Mouse (Mus musculus) midbrain, embryonic 11.5 days (tissue): ENCODE measurements at regions not wholly inside any gene's neighbourhood (a gene's known extent, or its start where the extent isn't known, plus 50 kb on each side); places are given as distances from the start of the nearest gene placed in this dataset.
A peak's percentile ranks its signal among the peaks of the same experiment; 100 is the strongest.

Experiments used
- ATAC-seq: fragments of 200-750 bp; cut with Nextera tagmentation; 2 replicates; pipeline ENCODE4 v1.8.0; 2017; ENCODE audit warnings: moderate TSS enrichment, moderate library complexity; ENCODE audit not compliant: low FRiP score
- DNase-seq: peaks from one replicate; pipeline ENCODE4 v3.0.0; 2015; ENCODE audit warnings: low spot score; ENCODE audit errors: missing footprints
- H3K27ac ChIP-seq: fragments of 300-500 bp; sonication (generic); 2 replicates; pipeline ENCODE4 v1.5.1; 2014; ENCODE audit warnings: low read depth, low read length
- H3K27me3 ChIP-seq: fragments of 300-500 bp; sonication (generic); 2 replicates; pipeline ENCODE4 v1.6.1; 2014; ENCODE audit warnings: mild to moderate bottlenecking, low read length, moderate library complexity, mixed read lengths; ENCODE audit not compliant: control insufficient read depth, insufficient read depth
- H3K36me3 ChIP-seq: fragments of 300-500 bp; sonication (generic); 2 replicates; pipeline ENCODE4 v1.6.1; 2014; ENCODE audit warnings: mild to moderate bottlenecking, low read length, moderate library complexity, mixed read lengths; ENCODE audit not compliant: control insufficient read depth, insufficient read depth
- H3K4me1 ChIP-seq: fragments of 300-500 bp; sonication (generic); 2 replicates; pipeline ENCODE4 v1.6.1; 2014; ENCODE audit warnings: low read length; ENCODE audit not compliant: control insufficient read depth, insufficient read depth
- H3K4me2 ChIP-seq: fragments of 300-500 bp; sonication (generic); 2 replicates; pipeline ENCODE4 v1.6.1; 2014; ENCODE audit warnings: mild to moderate bottlenecking, moderate library complexity
- H3K4me3 ChIP-seq: fragments of 300-500 bp; sonication (generic); 2 replicates; pipeline ENCODE4 v1.5.1; 2014; ENCODE audit warnings: low read depth, low read length
- H3K9ac ChIP-seq: fragments of 300-500 bp; sonication (generic); 2 replicates; pipeline ENCODE4 v1.6.1; 2014; ENCODE audit warnings: low read length
- H3K9me3 ChIP-seq: fragments of 300-500 bp; sonication (generic); 2 replicates; pipeline ENCODE4 v1.6.1; 2016; ENCODE audit warnings: low read length; ENCODE audit not compliant: control insufficient read depth
- WGBS: fragments of 180-500 bp; shearing (Covaris S2); extraction: QIAGEN DNeasy Blood & Tissue Kit; methylation state at CpG from one replicate; pipeline ENCODE4 v1.1.7; 2014; 5-methylcytosine and 5-hydroxymethylcytosine counted together

DNA sequence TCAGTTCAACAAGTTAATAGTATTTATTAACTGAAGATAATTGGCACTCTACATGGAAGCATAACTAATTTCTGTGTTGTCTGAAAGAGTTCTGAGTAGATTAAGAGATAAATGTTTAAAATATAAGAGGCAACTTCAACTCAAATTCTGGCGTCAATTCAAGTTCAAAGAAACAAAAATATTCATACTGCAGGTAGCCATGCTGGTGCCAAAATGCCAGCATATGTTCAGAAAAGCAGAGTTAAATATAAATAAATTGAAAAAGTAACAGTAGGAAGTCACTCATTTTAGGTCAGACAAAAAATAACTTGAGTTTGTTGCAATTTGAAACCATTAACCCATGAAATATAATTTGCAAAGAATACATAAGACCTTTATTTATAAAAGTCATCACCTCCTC lies 1786.5 kb downstream of the Olfm4 start:
- Histone ChIP-seq H3K27ac (no peak overlapping the region), H3K27me3 (no peaks in the 10 kb centered on the region), H3K36me3 (no peaks in the 10 kb centered on the region), H3K4me3 (no peak overlapping the region), H3K4me1 (no peaks in the 10 kb centered on the region), H3K9ac (no peak overlapping the region), H3K9me3 (no peaks in the 10 kb centered on the region), H3K4me2 (no peak overlapping the region)
- DNase-seq (no peak), ATAC-seq (no peak)
- 86% methylated on average over 1 of the region's 1 CpGs for WGBS

- H3K36me3 ChIP-seq, result no peaks in the 10 kb centered on the region
- H3K27ac ChIP-seq, result no peak overlapping the region
Observed at GRCm38 (mm10) chr14:81771826-81772225, 1787.9 kb downstream of the Olfm4 start.

GRCm38 (mm10) chr14:81788859-81789258 lies 1805.0 kb downstream of the Olfm4 start:
- no peak for DNase-seq
- Histone ChIP-seq H3K9ac (no peak overlapping the region), H3K36me3 (no peaks in the 10 kb centered on the region), H3K9me3 (no peaks in the 10 kb centered on the region), H3K27me3 (no peaks in the 10 kb centered on the region), H3K4me2 (no peak overlapping the region), H3K4me1 (no peaks in the 10 kb centered on the region), H3K4me3 (no peak overlapping the region), H3K27ac (no peak overlapping the region)
- WGBS, result 65% methylated on average over 2 of the region's 2 CpGs
- ATAC-seq, result no peak

More at GRCm38 (mm10) chr14:81771826-81772225, 1787.9 kb downstream of the Olfm4 start:
- Histone ChIP-seq H3K9me3 (no peaks in the 10 kb centered on the region), H3K4me3 (no peak overlapping the region), H3K9ac (no peak overlapping the region), H3K4me1 (no peaks in the 10 kb centered on the region), H3K27me3 (no peaks in the 10 kb centered on the region), H3K4me2 (no peak overlapping the region)
- WGBS, result 83% methylated on average over 1 of the region's 1 CpGs
- no peak for DNase-seq
- ATAC-seq, result no peak

DNA sequence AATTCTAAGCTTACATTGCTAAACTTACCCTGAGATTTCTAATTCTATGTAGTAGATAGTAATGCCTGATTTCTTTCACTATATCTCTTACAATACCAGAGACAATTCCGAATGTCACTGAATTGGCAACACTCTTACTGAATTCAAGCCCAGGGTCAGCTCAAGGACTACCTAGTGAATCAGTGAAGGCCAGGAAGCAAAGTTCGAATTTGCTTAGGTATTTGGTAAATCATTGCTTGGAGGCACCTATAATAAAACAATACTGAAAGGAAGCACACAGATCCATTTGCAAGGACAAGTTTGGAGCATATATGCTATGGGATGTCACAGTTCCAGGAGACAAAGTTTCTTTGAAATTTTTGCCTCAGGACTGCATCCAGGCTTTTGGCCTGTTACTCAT lies 1839.9 kb downstream of the Olfm4 start:
- ATAC-seq (no peak), DNase-seq (no peak)
- Histone ChIP-seq H3K36me3 (no peaks in the 10 kb centered on the region), H3K27me3 (no peaks in the 10 kb centered on the region), H3K9ac (no peak overlapping the region), H3K9me3 (no peaks in the 10 kb centered on the region), H3K4me2 (no peak overlapping the region), H3K27ac (no peak overlapping the region), H3K4me3 (no peak overlapping the region), H3K4me1 (no peaks in the 10 kb centered on the region)
- 88% methylated on average over 2 of the region's 2 CpGs for WGBS

GRCm38 (mm10) chr14:81858617-81859016 lies 1874.7 kb downstream of the Olfm4 start:
- Histone ChIP-seq H3K27ac (no peak overlapping the region), H3K36me3 (no peaks in the 10 kb centered on the region), H3K9me3 (no peaks in the 10 kb centered on the region), H3K4me1 (no peaks in the 10 kb centered on the region), H3K4me2 (no peak overlapping the region), H3K4me3 (no peak overlapping the region), H3K27me3 (no peaks in the 10 kb centered on the region), H3K9ac (no peak overlapping the region)
- ATAC-seq, result peak; percentile 72
- WGBS, result 39% methylated on average over 2 of the region's 2 CpGs
- no peak for DNase-seq

DNA sequence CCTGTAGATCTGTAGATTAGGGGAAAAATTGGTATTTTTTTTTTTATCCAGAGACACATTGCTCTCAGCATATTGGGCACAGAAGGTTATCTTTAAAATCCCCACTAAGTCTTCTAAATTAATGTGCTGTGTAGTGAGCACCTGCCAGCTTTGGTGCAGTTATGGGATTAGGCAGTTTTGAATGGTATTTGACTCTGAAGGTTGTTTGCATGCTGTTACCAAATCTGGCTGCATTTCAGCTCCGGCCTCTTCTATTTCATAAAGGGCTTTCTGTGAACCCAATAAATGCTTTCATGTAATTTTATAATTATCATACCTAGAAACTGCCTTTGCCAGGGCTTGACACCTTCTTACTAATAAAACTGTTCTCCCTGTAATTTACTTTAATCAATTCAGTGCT lies 1886.5 kb downstream of the Olfm4 start:
- no peak overlapping the region for H3K9ac ChIP-seq
- no peaks in the 10 kb centered on the region for H3K4me1 ChIP-seq
- H3K27me3 ChIP-seq, result no peaks in the 10 kb centered on the region
- no peak overlapping the region for H3K4me3 ChIP-seq
- H3K36me3 ChIP-seq, result no peaks in the 10 kb centered on the region
- 76% methylated on average over 1 of the region's 1 CpGs for WGBS
- no peak overlapping the region for H3K4me2 ChIP-seq
- H3K9me3 ChIP-seq, result no peaks in the 10 kb centered on the region
- ATAC-seq, result no peak
- DNase-seq, result no peak
- no peak overlapping the region for H3K27ac ChIP-seq
